18 mouse cellular contexts compared by ENCODE assay signal in the genomic region with DNA sequence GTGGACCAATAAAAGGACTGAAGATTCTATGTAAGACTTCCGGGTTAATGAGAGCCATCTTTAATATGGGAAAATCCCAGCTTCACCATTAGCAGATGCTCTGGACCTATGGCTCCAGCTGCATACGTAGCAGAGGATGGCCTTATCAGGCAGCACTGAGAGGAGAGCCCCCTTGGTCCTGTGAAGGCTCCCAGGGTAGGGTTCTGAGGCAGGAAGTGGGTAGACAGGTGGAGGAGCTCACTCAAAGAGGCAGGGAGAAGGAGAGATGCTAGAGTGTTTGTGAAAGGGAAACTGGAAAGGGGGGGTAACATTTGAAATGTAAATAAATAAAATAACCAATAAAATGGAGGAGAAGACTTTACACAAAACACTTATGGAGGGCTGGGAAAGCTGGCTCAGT.
A peak's percentile ranks its signal among the peaks of the same experiment; 100 is the strongest.
DNase-seq lines count a peak whose midpoint lies in the region; ATAC-seq and TF ChIP-seq lines count a peak whose summit lies in the region.
"Had no signal": no experiment of that assay in that cellular context is flagged by ENCODE, and none has a peak within 500 bp of the region (broad histone marks: within the 10 kb centered on the region; RNA-seq: fewer than 3 reads in every experiment).

No protein-coding gene starts in this region.

- no peaks in the 10 kb centered on the region for H3K27me3 ChIP-seq in thymus, adult 2 months (ENCODE audit: control insufficient read depth, insufficient read depth, low read length)
- no peaks in the 10 kb centered on the region for H3K27me3 ChIP-seq in hindbrain, embryonic 13.5 days
- H3K27me3 ChIP-seq in intestine, embryonic 16.5 days (replicated peaks; ENCODE audit: control insufficient read depth, insufficient read depth, low read length): no peaks in the 10 kb centered on the region
- H3K27me3 ChIP-seq: heart, embryonic 12.5 days; hindbrain, embryonic 15.5 days; Patski had no signal

- H3K4me3 ChIP-seq in thymus, adult 2 months (ENCODE audit: control insufficient read depth, insufficient read depth, low read length): no peak overlapping the region
- H3K4me3 ChIP-seq in hindbrain, embryonic 13.5 days: no peak overlapping the region
- H3K4me3 ChIP-seq in intestine, embryonic 16.5 days (ENCODE audit: low read length): no peak overlapping the region
- H3K4me3 ChIP-seq: embryonic facial prominence, embryonic 10.5 days; gastrocnemius, adult 2 months; heart, embryonic 12.5 days; hindbrain, embryonic 10.5 days; hindbrain, embryonic 15.5 days had no signal

- DNase-seq in thymus, adult 2 months: peak; percentile 60
- peak; percentile 65 for DNase-seq in thymus, postnatal 25 days
- DNase-seq in kidney, adult 9 months: no peak
- DNase-seq: adrenal gland, adult 2 months; adrenal gland, postnatal 25 days; cerebellum, adult 18-20 months; cerebellum, adult 9-11 months; gastrocnemius, adult 2 months; gastrocnemius, postnatal 25 days had no signal

- WGBS in thymus, adult 2 months: 47% methylated on average over 2 of the region's 2 CpGs
- WGBS in hindbrain, embryonic 13.5 days: 91% methylated on average over 2 of the region's 2 CpGs
- 92% methylated on average over 2 of the region's 2 CpGs for WGBS in intestine, embryonic 16.5 days

- H3K9ac ChIP-seq in hindbrain, embryonic 13.5 days: no peak overlapping the region
- H3K9ac ChIP-seq in intestine, embryonic 16.5 days (ENCODE audit: low read depth, low read length): no peak overlapping the region
- H3K9ac ChIP-seq: heart, embryonic 12.5 days; hindbrain, embryonic 15.5 days had no signal

- peaks cover 28% of the 10 kb centered on the region for H3K4me1 ChIP-seq in thymus, adult 2 months (replicated peaks; ENCODE audit: control insufficient read depth, insufficient read depth, low read length)
- H3K4me1 ChIP-seq in hindbrain, embryonic 13.5 days (replicated peaks): peaks cover 20% of the 10 kb centered on the region
- H3K4me1 ChIP-seq in intestine, embryonic 16.5 days (ENCODE audit: control insufficient read depth, insufficient read depth, low read length): no peaks in the 10 kb centered on the region
- H3K4me1 ChIP-seq: heart, embryonic 12.5 days; hindbrain, embryonic 15.5 days had no signal

- peak; percentile 53 for ATAC-seq in CD4-positive, CD25-positive, alpha-beta regulatory T cell, adult 4 months
- no peak for ATAC-seq in hindbrain, embryonic 13.5 days (ENCODE audit: low FRiP score)
- ATAC-seq in intestine, embryonic 16.5 days: no peak
- ATAC-seq: forebrain, embryonic 14.5 days; Patski had no signal

- H3K9me3 ChIP-seq in hindbrain, embryonic 13.5 days: no peaks in the 10 kb centered on the region
- no peaks in the 10 kb centered on the region for H3K9me3 ChIP-seq in intestine, embryonic 16.5 days (ENCODE audit: control insufficient read depth, low read length)
- H3K9me3 ChIP-seq: embryonic facial prominence, embryonic 10.5 days; heart, embryonic 12.5 days; hindbrain, embryonic 10.5 days; hindbrain, embryonic 15.5 days had no signal

- H3K36me3 ChIP-seq in thymus, adult 2 months (ENCODE audit: control insufficient read depth, insufficient read depth, low read length): no peaks in the 10 kb centered on the region
- H3K36me3 ChIP-seq in hindbrain, embryonic 13.5 days: no peaks in the 10 kb centered on the region
- H3K36me3 ChIP-seq in intestine, embryonic 16.5 days (ENCODE audit: control insufficient read depth, insufficient read depth, low read length): no peaks in the 10 kb centered on the region
- H3K36me3 ChIP-seq: embryonic facial prominence, embryonic 10.5 days; heart, embryonic 12.5 days; hindbrain, embryonic 10.5 days; hindbrain, embryonic 15.5 days had no signal

- TF ChIP-seq CTCF in thymus, adult 2 months (IDR thresholded peaks at IDR 0.05; ENCODE audit: borderline replicate concordance, control insufficient read depth, extremely low read depth, insufficient read depth, low read length, poor library complexity): no peak

- no peak overlapping the region for H3K27ac ChIP-seq in thymus, adult 2 months (ENCODE audit: control insufficient read depth, insufficient read depth, low read length)
- H3K27ac ChIP-seq in hindbrain, embryonic 13.5 days: no peak overlapping the region
- H3K27ac ChIP-seq in intestine, embryonic 16.5 days (ENCODE audit: low read length): no peak overlapping the region
- H3K27ac ChIP-seq: embryonic facial prominence, embryonic 10.5 days; gastrocnemius, adult 2 months; hindbrain, embryonic 10.5 days; hindbrain, embryonic 15.5 days had no signal

- no peak overlapping the region for H3K4me2 ChIP-seq in hindbrain, embryonic 13.5 days
- no peak overlapping the region for H3K4me2 ChIP-seq in intestine, embryonic 16.5 days (ENCODE audit: low read depth, low read length)
- H3K4me2 ChIP-seq: heart, embryonic 12.5 days; hindbrain, embryonic 15.5 days had no signal

- TF ChIP-seq POLR2A in thymus, adult 2 months (IDR thresholded peaks at IDR 0.05; ENCODE audit: control insufficient read depth, extremely low read depth, insufficient read depth, low read length, poor library complexity): no peak
